Mouse (Mus musculus) gastrocnemius, postnatal 4 days (tissue): ENCODE results near the gene Pla1a. TPM values are rescaled to one million over a fixed set of nuclear protein-coding genes. Genes with fewer than 3 reads are reported as not detected.

ENCODE experiments used
- DNase-seq, 2 experiments: peaks; one replicate each; pipeline ENCODE4 v3.0.0; 2021 to 2022; ENCODE audit warnings: low spot score in 2 of 2, mixed read lengths in 2 of 2
- total RNA-seq, 2 experiments: library from RNA; stranded (reverse); gene quantifications; 2 replicates each; pipeline ENCODE4 v1.2.3; 2021

Gene Pla1a
- total RNA-seq, 2 experiments from 2014 or later = 1.5 to 2.0 TPM

DNA sequence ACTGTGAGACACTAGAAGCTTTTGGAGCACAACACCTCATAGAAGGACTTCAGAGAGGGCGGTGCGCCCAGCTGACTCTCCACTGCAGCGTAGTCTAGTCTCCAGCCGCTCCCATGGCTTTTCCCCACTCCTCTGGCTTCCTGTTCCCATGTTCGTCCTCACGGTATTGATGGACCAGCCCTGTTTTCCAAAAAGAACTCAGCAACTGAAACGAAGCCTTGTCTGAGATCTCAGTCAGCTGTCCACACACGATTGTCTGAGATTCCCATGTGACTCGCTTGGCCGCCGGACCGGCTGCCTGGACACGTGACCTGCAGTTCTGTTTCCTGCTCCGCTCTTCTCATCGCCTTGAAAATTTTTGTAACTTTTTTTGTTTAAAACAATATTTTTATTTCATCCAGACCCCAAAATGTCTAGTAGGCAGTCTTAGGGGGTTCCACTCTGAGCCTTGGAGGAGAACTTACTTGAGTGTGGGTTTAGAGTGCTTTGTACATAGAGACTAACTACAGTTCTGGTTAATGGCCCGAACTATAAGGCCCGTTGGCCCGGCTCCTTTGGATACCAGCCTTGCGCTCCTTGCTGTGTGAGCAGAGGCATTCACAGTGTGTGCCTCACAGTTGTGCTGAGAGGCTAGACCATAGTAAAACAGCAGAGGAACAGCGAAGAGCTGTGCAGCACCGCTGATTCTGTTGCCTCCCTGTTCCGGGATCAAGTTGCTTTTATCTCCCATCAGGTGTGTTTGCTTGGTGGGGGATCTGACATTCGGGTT is 40.6 kb downstream of the Pla1a start:
- peak; percentile 49 to 70 for DNase-seq

GRCm38 (mm10) chr16:38390322-38390721 is 42.6 kb downstream of the Pla1a start:
- DNase-seq = no peak

DNA sequence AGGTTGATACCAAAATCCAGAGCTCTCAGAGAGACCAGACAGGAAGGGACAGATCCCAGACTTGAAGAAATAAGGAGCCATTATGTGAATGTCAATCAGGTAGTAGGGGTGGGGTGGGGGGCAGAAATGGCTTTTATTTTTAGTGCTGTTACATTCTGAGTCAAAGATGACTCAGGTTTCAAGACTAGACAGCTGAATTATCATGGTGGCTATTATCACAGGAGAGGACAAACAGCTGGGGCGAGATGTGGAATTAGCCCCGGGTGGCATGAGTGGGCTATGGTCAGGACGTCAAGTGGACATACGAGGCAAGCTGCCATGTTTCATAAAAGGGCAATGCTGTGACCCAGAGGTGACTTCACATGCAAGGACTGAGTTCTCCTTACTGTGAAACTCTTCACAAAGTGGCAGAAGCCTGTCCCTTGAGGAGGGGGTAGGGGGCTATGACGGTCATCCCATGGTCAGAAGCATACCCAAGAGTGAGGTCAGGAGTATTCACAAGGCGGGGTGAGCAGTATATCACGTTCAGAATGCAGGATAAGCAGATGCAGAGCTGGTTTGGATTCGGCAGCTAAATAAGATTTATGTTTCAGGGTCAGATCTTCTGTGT is 43.6 kb downstream of the Pla1a start:
- DNase-seq = no peak

DNA sequence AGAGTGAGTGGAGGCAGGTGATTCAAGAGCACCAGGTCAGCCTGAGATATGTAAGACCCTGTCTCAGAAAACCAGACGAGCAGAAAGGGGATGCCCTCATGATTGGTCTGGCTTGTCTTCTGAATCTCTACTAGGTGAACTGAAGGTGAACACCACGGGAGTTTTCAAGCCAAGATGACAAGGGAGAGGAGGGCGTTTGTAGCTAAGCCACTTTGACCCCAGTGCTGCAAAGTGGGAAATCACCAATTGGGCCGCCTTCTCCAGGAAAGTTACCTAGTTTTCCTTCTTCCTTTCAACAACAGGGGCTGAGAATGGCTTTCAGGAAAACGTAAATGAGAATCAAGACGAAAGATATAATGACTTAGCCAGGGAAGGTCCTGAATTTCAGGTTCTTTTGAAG is 44.2 kb downstream of the Pla1a start:
- no peak for DNase-seq

- DNase-seq = no peak
Observed at GRCm38 (mm10) chr16:38387389-38387788, 45.6 kb downstream of the Pla1a start.

- DNase-seq = no peak
Observed at GRCm38 (mm10) chr16:38385700-38386099, 47.2 kb downstream of the Pla1a start.

- DNase-seq = no peak
Observed at GRCm38 (mm10) chr16:38385184-38385634, 47.7 kb downstream of the Pla1a start.

DNA sequence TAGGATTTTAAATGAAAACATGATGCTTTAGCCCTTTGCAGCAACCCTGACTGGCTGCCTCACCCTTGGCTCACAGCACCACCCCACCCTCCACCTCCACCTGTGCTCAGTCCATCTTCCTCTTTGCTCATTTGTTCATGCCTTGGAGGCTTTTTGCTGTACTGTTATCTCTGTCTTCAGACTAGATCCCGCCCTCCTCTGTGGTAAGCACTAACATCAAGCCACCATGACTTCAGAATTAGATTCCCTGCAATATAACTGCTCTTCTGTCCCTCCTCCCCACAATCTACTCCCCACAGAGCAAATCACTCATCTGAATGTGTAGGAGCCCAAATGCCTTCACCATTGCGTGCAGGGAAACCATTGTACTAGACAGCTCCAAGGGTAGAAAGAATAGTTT is 49.3 kb downstream of the Pla1a start:
- DNase-seq = no peak

- DNase-seq = no peak
Observed at GRCm38 (mm10) chr16:38379926-38380325, 53.0 kb downstream of the Pla1a start.

DNA sequence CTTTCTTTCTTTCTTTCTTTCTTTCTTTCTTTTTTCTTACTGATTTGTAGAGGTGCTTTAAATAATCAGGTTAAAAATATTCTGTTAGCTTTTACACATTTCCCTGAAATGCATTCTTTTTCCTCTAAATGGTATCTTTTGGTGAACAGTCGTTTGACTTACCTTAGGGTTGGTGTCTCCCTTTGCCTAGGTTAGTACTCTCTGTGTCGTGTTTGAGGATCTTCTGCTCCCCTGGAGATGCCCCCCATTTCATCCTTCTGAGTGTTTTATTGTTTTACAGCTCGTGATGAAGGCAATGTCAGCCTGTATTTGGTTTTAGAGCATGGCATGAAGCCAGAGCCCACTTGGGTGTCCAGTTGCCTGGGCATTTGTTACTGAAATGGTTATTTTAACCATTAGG is 53.5 kb downstream of the Pla1a start:
- DNase-seq = no peak

GRCm38 (mm10) chr16:38379088-38379487 is 53.9 kb downstream of the Pla1a start:
- no peak for DNase-seq

GRCm38 (mm10) chr16:38378591-38378990 is 54.4 kb downstream of the Pla1a start:
- DNase-seq = no peak

- DNase-seq = no peak
Observed at GRCm38 (mm10) chr16:38377546-38377945, 55.4 kb downstream of the Pla1a start.

DNA sequence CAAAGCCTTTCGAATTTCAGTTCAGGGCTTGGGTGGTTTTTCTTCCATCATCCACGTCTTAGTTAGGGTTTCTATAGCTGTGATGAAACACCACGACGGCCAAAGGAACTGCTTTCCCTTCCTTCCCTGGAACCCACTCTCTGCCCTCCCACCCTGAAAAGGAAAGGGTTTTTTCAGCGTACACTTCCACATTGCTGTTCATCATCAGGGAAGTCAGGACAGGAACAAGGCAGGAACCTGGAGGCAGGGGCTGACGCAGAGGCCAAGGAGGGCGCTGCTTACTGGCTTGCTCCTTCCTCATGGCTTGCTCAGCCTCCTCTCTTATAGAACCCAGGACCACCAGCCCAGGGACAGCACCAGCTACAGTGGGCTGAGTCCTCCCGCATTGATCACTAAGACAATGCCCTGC is 56.1 kb downstream of the Pla1a start:
- DNase-seq = no peak

GRCm38 (mm10) chr16:38376163-38376840 is 56.6 kb downstream of the Pla1a start:
- DNase-seq = peak in 1 of 2 experiments; percentile 40

GRCm38 (mm10) chr16:38375182-38375581 is 57.8 kb downstream of the Pla1a start:
- DNase-seq = no peak

- DNase-seq = no peak
Observed at GRCm38 (mm10) chr16:38374379-38375140, 58.4 kb downstream of the Pla1a start.

GRCm38 (mm10) chr16:38373941-38374340 is 59.0 kb downstream of the Pla1a start:
- no peak for DNase-seq

GRCm38 (mm10) chr16:38373439-38373838 is 59.5 kb downstream of the Pla1a start:
- no peak for DNase-seq

DNA sequence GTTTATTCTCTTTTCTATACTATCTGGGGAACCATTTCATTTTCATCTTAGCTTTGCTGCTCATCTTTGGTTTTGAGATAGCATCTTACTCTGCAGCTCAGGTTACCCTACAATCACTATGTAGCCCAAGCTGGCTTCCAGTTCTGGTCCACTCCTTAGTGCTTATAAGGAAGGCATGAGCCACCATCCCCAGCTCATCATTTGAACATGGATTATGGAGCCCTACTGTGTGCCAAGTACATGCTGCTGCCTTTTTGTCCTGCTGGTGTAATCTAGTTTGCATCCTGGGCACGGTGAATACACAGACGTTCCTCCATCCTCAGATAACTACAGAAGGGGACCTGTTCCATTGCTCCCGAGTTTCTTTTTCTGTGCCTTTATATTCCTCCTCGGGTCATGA is 60.1 kb downstream of the Pla1a start:
- DNase-seq = no peak

DNA sequence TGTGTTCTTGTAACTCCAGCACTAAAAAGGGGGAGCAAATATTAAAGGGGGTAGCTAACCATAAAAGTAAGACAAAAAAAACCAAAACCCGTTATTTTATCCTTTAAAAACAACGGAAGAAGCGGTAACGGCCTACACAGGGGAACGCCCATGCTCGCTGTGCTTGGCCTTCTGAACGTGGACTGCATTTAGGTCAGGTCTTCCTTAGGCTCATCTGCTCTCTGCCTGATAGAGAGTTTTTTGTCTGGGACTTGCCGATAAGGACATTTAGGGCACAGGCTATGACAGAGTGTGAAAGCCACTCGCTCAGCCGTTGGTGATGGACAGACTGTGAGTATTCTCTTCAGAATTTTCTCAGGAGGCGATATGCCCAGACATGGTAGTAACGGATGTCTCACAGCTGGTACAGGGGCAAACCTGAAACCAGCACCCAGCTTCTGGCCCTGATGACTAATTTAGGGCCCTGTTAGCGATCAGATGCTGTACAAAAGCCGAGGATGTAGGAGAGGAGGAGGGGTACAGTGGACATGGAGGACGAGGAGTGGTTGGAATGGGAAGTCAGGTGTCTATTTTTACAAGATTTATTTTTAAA is 61.1 kb downstream of the Pla1a start:
- no peak for DNase-seq
